Mouse (Mus musculus): Measurements from ENCODE around the gene Gm11492. TPM values are rescaled to one million over a fixed set of nuclear protein-coding genes. Genes with fewer than 3 reads are reported as not detected.

Gene Gm11492
- polyA plus RNA-seq, 1 experiment from 2014 or later = not detected

DNA sequence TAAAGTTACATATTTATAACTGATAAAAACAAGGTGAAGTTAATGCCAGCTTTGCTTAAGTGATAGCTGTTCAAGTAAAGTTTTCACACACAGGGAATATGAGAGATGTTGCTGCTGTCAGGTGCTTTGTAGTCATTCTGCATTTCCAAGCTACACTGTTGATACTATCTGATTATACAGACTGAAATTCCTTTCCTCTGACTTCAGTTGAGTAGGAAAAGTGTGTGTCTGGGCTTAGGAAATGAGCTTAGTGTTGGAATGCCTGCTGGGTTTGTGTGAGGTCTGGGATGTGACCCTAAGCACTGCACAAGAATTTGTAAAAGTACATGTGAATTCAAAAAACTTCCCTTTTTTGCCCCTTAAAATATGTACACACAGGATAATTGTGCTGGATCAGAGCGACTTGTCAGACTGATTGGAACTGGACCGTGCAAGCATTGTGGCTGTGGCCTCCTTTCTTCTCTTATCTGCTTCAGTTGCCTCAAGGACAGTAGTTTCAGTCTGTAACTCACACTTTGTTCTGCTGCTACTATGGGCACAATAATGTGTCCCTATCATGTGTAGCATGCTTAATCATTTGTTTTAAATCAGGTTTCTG, 11.2 kb upstream of the Gm11492 start:
- H3K9ac ChIP-seq = no peak overlapping the region
- H3K4me3 ChIP-seq (replicated peaks) = no peak overlapping the region
- no peaks in the 10 kb centered on the region for H3K4me1 ChIP-seq (replicated peaks)
- no peaks in the 10 kb centered on the region for H3K9me3 ChIP-seq (replicated peaks)
- H3K36me3 ChIP-seq (replicated peaks) = no peaks in the 10 kb centered on the region
- H3K4me2 ChIP-seq = no peak overlapping the region
- WGBS (ENCODE audit: insufficient replicate concordance) = 11% methylated on average over 2 of the region's 2 CpGs
- H3K27me3 ChIP-seq = no peaks in the 10 kb centered on the region
- no peak for ATAC-seq (ENCODE audit: insufficient read depth)
- H3K27ac ChIP-seq (replicated peaks) = no peak overlapping the region

DNA sequence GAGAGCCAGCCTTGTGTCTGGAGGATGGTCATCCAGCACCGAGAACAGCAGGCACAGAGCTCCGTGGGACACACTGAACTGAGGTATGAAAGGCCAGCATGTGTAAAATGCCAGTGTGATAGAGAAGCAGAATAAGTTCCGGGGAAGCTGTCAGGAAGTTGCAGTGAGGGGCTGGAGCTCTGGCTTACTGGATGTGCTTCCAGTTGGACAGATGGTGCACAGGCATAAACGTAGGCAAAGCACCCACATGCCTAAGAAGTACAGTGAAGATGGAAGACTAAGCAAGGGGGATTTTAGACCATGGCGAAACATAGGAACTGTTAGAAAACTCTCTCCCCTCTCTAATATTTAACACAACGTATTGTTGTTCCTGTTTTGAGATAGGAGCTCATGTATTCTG, 5.2 kb upstream of the Gm11492 start:
- H3K4me3 ChIP-seq (replicated peaks) = no peak overlapping the region
- no peaks in the 10 kb centered on the region for H3K27me3 ChIP-seq
- 56% methylated on average over 6 of the region's 6 CpGs for WGBS (ENCODE audit: insufficient replicate concordance)
- no peaks in the 10 kb centered on the region for H3K9me3 ChIP-seq (replicated peaks)
- no peak overlapping the region for H3K27ac ChIP-seq (replicated peaks)
- no peak overlapping the region for H3K4me2 ChIP-seq
- no peaks in the 10 kb centered on the region for H3K4me1 ChIP-seq (replicated peaks)
- no peak overlapping the region for H3K9ac ChIP-seq
- no peaks in the 10 kb centered on the region for H3K36me3 ChIP-seq (replicated peaks)
- ATAC-seq (ENCODE audit: insufficient read depth) = no peak

GRCm38 (mm10) chr11:87568255-87568953, 2.0 kb downstream of the Gm11492 start, which contains the start of gene Sept4:
Sept4 (plus strand) TSS chr11:87568903.
- Histone ChIP-seq H3K27ac (replicated peaks) (no peak within 1 kb of the TSS), H3K4me3 (replicated peaks) (no peak within 1 kb of the TSS), H3K4me2 (no peak within 1 kb of the TSS), H3K9me3 (replicated peaks) (no peaks in the 10 kb centered on the region), H3K27me3 (0 out of 2 replicates have a peak, but pooled peaks cover 12% of the 10 kb centered on the region), H3K9ac (no peak within 1 kb of the TSS), H3K4me1 (replicated peaks) (no peaks in the 10 kb centered on the region), H3K36me3 (replicated peaks) (no peaks in the 10 kb centered on the region)
- no peak for ATAC-seq (ENCODE audit: insufficient read depth)
- WGBS (ENCODE audit: insufficient replicate concordance) = 62% methylated on average over 7 of the region's 7 CpGs

GRCm38 (mm10) chr11:87570743-87571142, 4.3 kb downstream of the Gm11492 start:
- Histone ChIP-seq H3K36me3 (replicated peaks) (no peaks in the 10 kb centered on the region), H3K4me2 (no peak overlapping the region), H3K9ac (no peak overlapping the region), H3K9me3 (replicated peaks) (no peaks in the 10 kb centered on the region), H3K27ac (replicated peaks) (no peak overlapping the region), H3K4me3 (replicated peaks) (no peak overlapping the region), H3K27me3 (peaks cover 12% of the 10 kb centered on the region; the same call in 1 of the 2 replicates), H3K4me1 (replicated peaks) (peaks cover 4% of the 10 kb centered on the region; the same call in 1 of the 2 replicates)
- WGBS (ENCODE audit: insufficient replicate concordance) = 47% methylated on average over 5 of the region's 5 CpGs
- ATAC-seq (ENCODE audit: insufficient read depth) = no peak

DNA sequence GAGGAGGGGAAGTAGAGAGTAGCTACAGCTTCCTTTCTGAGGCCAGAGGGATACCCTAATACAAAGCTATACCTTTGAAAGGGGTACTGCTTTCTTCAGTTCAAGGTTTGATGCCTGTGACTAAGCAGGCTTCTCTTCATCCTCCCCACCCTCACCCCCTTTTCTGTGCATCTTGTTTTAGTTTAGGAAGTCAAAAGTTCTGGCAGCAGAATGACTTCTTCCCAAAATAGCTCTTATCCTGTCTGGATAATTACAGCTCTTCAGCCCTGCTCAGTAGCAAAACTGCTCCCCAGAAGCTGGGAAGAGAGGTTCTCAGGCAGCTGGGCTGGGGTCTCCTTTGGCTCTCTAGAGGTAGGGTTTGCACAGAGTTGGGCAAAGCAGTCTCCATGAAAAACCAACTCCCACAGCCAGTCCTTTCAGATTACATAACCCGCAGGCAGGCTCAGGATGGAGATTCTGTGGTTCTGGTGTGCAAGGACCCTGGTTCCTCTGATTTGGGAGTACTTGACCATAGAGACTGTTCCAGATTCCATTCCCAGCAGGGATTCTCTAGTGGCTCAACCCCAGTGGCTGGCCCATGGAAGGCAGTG, 5.0 kb downstream of the Gm11492 start:
- WGBS (ENCODE audit: insufficient replicate concordance) = 50% methylated on average over 1 of the region's 1 CpGs
- Histone ChIP-seq H3K36me3 (replicated peaks) (no peaks in the 10 kb centered on the region), H3K27me3 (peaks cover 17% of the 10 kb centered on the region; the same call in 1 of the 2 replicates), H3K4me3 (replicated peaks) (no peak overlapping the region), H3K9me3 (replicated peaks) (no peaks in the 10 kb centered on the region), H3K4me2 (no peak overlapping the region), H3K9ac (no peak overlapping the region), H3K27ac (replicated peaks) (no peak overlapping the region), H3K4me1 (replicated peaks) (peaks cover 4% of the 10 kb centered on the region; the same call in 1 of the 2 replicates)
- no peak for ATAC-seq (ENCODE audit: insufficient read depth)

DNA sequence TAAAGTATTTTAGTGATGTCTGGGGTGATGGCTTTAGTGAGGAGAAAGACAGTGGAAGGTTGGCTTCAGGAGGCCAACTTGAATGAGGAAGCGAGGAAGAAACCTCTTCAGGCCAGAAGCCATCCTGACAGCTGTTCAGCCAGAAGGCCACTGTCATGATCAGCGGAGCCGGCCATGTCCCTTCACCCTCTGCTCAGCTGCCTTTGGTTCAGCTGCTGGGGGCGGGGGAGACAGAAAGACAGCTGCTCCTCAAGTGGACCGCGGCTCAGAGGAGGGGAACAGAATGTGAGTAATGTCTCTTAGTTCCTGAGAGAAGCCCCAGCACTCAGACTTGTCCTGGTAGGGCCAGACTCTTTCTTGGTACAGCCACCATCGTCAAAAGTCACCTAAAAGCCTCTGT, 7.3 kb downstream of the Gm11492 start:
- Histone ChIP-seq H3K27me3 (peaks cover 20% of the 10 kb centered on the region), H3K27ac (replicated peaks) (no peak overlapping the region), H3K4me1 (replicated peaks) (peaks cover 18% of the 10 kb centered on the region), H3K36me3 (replicated peaks) (no peaks in the 10 kb centered on the region), H3K4me3 (replicated peaks) (no peak overlapping the region), H3K9ac (no peak overlapping the region), H3K9me3 (replicated peaks) (no peaks in the 10 kb centered on the region), H3K4me2 (no peak overlapping the region)
- 66% methylated on average over 7 of the region's 7 CpGs for WGBS (ENCODE audit: insufficient replicate concordance)
- no peak for ATAC-seq (ENCODE audit: insufficient read depth)

DNA sequence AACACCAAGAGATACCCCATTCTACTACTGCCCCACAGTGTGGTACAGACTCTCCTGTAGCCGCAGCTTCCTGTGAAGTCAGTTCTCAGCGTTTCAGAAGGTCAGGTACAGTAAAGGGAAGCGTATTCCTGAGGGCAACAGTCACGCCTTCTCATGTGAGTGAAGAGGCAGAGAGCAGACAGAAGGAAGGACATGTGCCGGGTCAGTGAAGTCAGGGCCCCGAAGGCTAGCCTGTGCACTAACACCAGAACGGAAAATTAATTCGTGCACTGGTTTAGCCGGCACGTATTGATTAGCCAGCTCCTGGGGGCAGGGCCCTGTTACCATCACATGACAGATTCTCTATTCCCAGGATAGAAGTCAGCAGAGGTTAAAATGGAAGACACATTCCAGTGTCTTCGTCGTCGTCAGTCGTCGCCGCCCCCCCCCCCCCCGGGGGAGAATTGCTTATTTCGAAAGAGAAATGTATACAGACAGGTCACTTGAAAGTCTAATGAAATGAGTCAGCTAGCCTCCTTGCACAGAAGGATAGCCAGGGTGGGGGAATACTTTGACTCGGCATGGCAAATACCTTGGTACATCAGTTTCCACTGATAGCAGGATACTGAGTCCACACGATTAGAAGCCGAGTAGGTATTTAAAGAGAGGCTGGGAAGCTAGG, 8.2 kb downstream of the Gm11492 start:
- H3K4me2 ChIP-seq = peak overlapping the region; percentile 7; the same call in 1 of the 2 replicates
- no peak overlapping the region for H3K9ac ChIP-seq
- no peak overlapping the region for H3K4me3 ChIP-seq (replicated peaks)
- no peaks in the 10 kb centered on the region for H3K9me3 ChIP-seq (replicated peaks)
- peaks cover 27% of the 10 kb centered on the region for H3K4me1 ChIP-seq (replicated peaks)
- 67% methylated on average over 21 of the region's 21 CpGs for WGBS (ENCODE audit: insufficient replicate concordance)
- peaks cover 17% of the 10 kb centered on the region for H3K27me3 ChIP-seq
- H3K36me3 ChIP-seq (replicated peaks) = no peaks in the 10 kb centered on the region
- no peak overlapping the region for H3K27ac ChIP-seq (replicated peaks)
- ATAC-seq (ENCODE audit: insufficient read depth) = no peak

DNA sequence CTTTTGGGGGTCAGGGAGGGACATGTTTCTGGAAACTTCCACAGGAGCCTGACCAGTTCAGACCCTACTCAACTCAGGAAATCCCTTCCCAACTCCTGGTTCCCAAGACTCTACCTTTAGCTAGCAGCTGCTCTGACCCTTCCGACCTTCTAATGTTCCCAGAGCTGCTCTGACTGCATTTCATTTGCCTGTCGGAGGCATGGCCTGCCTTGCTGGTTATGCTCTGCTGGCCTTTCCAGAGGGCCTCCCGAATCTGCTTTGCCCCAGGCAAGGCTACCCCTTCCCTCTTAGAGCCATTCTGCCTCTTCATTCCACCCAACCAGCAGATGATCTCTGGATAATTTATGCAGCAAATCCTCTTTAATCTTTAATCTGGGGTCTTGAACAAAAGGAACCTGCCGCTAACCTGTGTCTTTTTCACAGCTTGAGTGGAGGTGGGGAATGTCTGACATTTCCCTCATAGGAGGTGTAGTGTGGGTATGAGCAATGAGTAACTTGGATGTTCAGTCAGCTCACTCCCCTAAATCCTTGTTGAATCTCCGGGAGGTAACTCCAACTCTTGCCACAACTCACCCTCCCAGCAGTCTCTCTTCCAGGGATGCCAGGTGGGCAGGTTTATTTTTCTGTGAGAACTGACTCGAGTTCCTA, 11.3 kb downstream of the Gm11492 start:
- Histone ChIP-seq H3K27ac (replicated peaks) (no peak overlapping the region), H3K9me3 (replicated peaks) (no peaks in the 10 kb centered on the region)

GRCm38 (mm10) chr11:87578249-87578962, 12.0 kb downstream of the Gm11492 start:
- Histone ChIP-seq H3K27ac (replicated peaks) (peak overlapping the region; percentile 41; the same call in 1 of the 2 replicates), H3K27me3 (peaks cover 11% of the 10 kb centered on the region), H3K4me3 (replicated peaks) (peak overlapping the region; percentile 64), H3K9ac (peak overlapping the region; percentile 63; the same call in 1 of the 2 replicates), H3K4me1 (replicated peaks) (peaks cover 29% of the 10 kb centered on the region), H3K36me3 (replicated peaks) (no peaks in the 10 kb centered on the region), H3K9me3 (replicated peaks) (no peaks in the 10 kb centered on the region), H3K4me2 (peak overlapping the region; percentile 97)
- under 1% methylated on average over 40 of the region's 40 CpGs for WGBS (ENCODE audit: insufficient replicate concordance)
- peak; percentile 69 for ATAC-seq (ENCODE audit: insufficient read depth)

More for the DNA sequence above, 11.3 kb downstream of the Gm11492 start:
- Histone ChIP-seq H3K9ac (no peak overlapping the region), H3K4me1 (replicated peaks) (peaks cover 29% of the 10 kb centered on the region), H3K36me3 (replicated peaks) (no peaks in the 10 kb centered on the region), H3K4me3 (replicated peaks) (peak overlapping the region; percentile 64), H3K27me3 (peaks cover 11% of the 10 kb centered on the region), H3K4me2 (peak overlapping the region; percentile 97)
- no peak for ATAC-seq (ENCODE audit: insufficient read depth)
- 51% methylated on average over 6 of the region's 6 CpGs for WGBS (ENCODE audit: insufficient replicate concordance)

DNA sequence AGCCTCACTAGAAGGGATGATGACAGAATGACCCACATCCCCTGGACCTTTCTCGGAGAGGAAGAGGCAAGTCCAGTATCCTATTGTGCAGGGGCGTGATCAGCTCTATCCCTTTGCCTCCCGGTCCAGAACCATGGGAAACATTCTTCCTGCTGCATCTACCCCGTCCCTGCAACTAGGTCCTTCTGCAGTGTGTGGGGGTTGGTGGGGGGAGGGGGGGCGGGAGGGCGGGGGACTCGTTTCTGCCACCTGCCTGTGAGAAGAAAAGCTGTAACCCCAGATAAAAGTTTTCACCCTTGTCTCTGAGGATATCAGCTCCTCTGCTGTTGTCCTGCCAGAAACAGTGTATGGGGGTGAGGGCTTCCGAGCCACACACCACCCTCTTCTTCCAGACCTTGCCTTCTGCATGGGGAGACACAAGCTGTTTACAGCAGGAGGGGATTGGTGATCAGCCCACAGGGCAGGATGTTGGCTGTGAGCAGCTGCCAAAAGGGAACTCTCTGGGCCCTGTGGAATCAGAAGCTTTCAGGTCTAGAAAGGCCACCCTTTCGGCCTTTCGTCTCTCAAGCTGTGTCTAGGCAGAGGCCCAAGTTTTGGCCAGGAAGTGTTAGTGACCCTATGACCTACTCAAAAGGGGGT, 12.6 kb downstream of the Gm11492 start:
- H3K4me1 ChIP-seq (replicated peaks) = peaks cover 29% of the 10 kb centered on the region
- peaks cover 11% of the 10 kb centered on the region for H3K27me3 ChIP-seq
- WGBS (ENCODE audit: insufficient replicate concordance) = 11% methylated on average over 10 of the region's 10 CpGs
- peak overlapping the region; percentile 41 for H3K27ac ChIP-seq (replicated peaks)
- H3K4me3 ChIP-seq (replicated peaks) = peak overlapping the region; percentile 64
- H3K9me3 ChIP-seq (replicated peaks) = no peaks in the 10 kb centered on the region
- H3K4me2 ChIP-seq = peak overlapping the region; percentile 97
- peak; percentile 27; the same call in 1 of the 2 replicates for ATAC-seq (ENCODE audit: insufficient read depth)
- no peak overlapping the region; the same call in 1 of the 2 replicates for H3K9ac ChIP-seq
- H3K36me3 ChIP-seq (replicated peaks) = no peaks in the 10 kb centered on the region
